Mouse (Mus musculus) neural tube, embryonic 14.5 days (tissue): Measurements from ENCODE around the gene Rcor1. TPM values are rescaled to one million over a fixed set of nuclear protein-coding genes. Genes with fewer than 3 reads are reported as not detected.

Experiments used
- polyA plus RNA-seq: library from polyadenylated mRNA; unstranded; fragments of >200 nt; fragmentation: Nextera tagmentation; extraction: Ambion mirVana; gene quantifications from 2 replicates; pipeline ENCODE4 v1.2.1, GENCODE M21; 2014

Gene Rcor1
- polyA plus RNA-seq, 1 experiment from 2014 or later = 7.4 TPM

Other genes starting within 250 kb of the Rcor1 start
- gene Mok, start 198.4 kb upstream of the Rcor1 start, polyA plus RNA-seq = 13.4 and 14.2 TPM in 2 replicates
- 3.5 and 3.8 TPM in 2 replicates for gene Zfp839, start 189.1 kb upstream of the Rcor1 start, polyA plus RNA-seq
- gene Cinp, start 150.2 kb upstream of the Rcor1 start, polyA plus RNA-seq = 79.0 and 97.5 TPM in 2 replicates
- 7.2 and 7.7 TPM in 2 replicates for gene Tecpr2, start 150.1 kb upstream of the Rcor1 start, polyA plus RNA-seq
- gene Ankrd9, start 60.3 kb upstream of the Rcor1 start, polyA plus RNA-seq = 8.5 and 10.8 TPM in 2 replicates
- gene Traf3, start 127.0 kb downstream of the Rcor1 start, polyA plus RNA-seq = 20.1 and 22.1 TPM in 2 replicates
- not detected in 2 replicates for gene 4930595D18Rik, start 145.1 kb downstream of the Rcor1 start, polyA plus RNA-seq
- 15.6 and 28.1 TPM in 2 replicates for gene Amn, start 231.7 kb downstream of the Rcor1 start, polyA plus RNA-seq